Mouse (Mus musculus) limb, embryonic 15.5 days (tissue): ENCODE results near the gene C8b. TPM values are rescaled to one million over a fixed set of nuclear protein-coding genes. Genes with fewer than 3 reads are reported as not detected.

Experiments
- ATAC-seq: fragments of 200-750 bp; cut with Nextera tagmentation; 2 replicates; pipeline ENCODE4 v1.8.0; 2017; ENCODE audit warnings: low read depth, moderate TSS enrichment; ENCODE audit not compliant: insufficient number of reproducible peaks, low FRiP score, low TSS enrichment
- H3K27ac ChIP-seq: fragments of 300-500 bp; sonication (generic); 2 replicates; pipeline ENCODE4 v1.5.1; 2015; ENCODE audit warnings: moderate library complexity, mild to moderate bottlenecking, inconsistent platforms
- H3K27me3 ChIP-seq: fragments of 300-500 bp; sonication (generic); 2 replicates; pipeline ENCODE4 v1.6.1; 2015; ENCODE audit warnings: inconsistent platforms
- H3K36me3 ChIP-seq: fragments of 300-500 bp; sonication (generic); 2 replicates; pipeline ENCODE4 v1.6.1; 2015; ENCODE audit warnings: inconsistent platforms
- H3K4me1 ChIP-seq: fragments of 300-500 bp; sonication (generic); 2 replicates; pipeline ENCODE4 v1.6.1; 2015; ENCODE audit warnings: inconsistent platforms
- H3K4me2 ChIP-seq: fragments of 300-500 bp; sonication (generic); 2 replicates; pipeline ENCODE4 v1.6.1; 2015; ENCODE audit warnings: mild to moderate bottlenecking, inconsistent platforms
- H3K4me3 ChIP-seq: fragments of 300-500 bp; sonication (generic); 2 replicates; pipeline ENCODE4 v1.5.1; 2015; ENCODE audit warnings: mild to moderate bottlenecking, inconsistent platforms
- H3K9ac ChIP-seq: fragments of 300-500 bp; sonication (generic); 2 replicates; pipeline ENCODE4 v1.6.1; 2015; ENCODE audit warnings: inconsistent platforms
- H3K9me3 ChIP-seq: fragments of 300-500 bp; sonication (generic); 2 replicates; pipeline ENCODE4 v1.6.1; 2016; ENCODE audit warnings: inconsistent platforms
- WGBS: fragments of 180-500 bp; shearing (Covaris S2); methylation state at CpG from one replicate; pipeline ENCODE4 v1.1.7; 2015; 5-methylcytosine and 5-hydroxymethylcytosine counted together
- polyA plus RNA-seq: library from polyadenylated mRNA; unstranded; fragments of >200 nt; fragmentation: Nextera tagmentation; extraction: Ambion mirVana; gene quantifications from 2 replicates; pipeline ENCODE4 v1.2.1, GENCODE M21; 2015

Gene C8b
- polyA plus RNA-seq = 0.11 TPM in 1 of 2 replicates, not detected in the other

DNA sequence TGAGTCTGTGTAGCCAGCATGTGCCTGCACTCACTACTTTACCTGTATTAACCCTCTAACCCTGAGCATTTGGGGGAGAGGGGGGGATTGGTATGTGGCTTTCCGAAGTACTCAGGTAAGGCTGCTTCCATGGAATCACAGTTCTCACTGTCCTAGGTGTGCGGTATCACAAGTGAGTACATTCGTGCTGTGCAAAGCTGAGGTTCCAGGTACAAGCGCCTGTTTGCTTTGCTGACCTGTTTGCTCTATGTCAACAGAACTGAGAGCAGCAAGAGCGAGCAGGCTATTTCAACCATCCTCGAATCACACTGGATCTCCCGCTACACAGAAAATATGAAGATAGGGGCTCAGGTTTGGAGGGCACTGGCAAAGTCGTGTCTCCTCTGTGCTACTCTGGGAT, at the start of gene C8b:
Gene C8b (plus strand): TSS at position 253 of the 400 bp plus-strand sequence.
- H3K36me3 ChIP-seq = no peaks in the 10 kb centered on the region
- no peak within 1 kb of the TSS for H3K9ac ChIP-seq
- no peaks in the 10 kb centered on the region for H3K4me1 ChIP-seq
- H3K4me2 ChIP-seq = no peak within 1 kb of the TSS
- H3K27me3 ChIP-seq = no peaks in the 10 kb centered on the region
- no peak within 1 kb of the TSS for H3K27ac ChIP-seq
- ATAC-seq = no peak
- H3K4me3 ChIP-seq = no peak within 1 kb of the TSS
- no peaks in the 10 kb centered on the region for H3K9me3 ChIP-seq
- WGBS = 92% methylated on average over 8 of the region's 8 CpGs

DNA sequence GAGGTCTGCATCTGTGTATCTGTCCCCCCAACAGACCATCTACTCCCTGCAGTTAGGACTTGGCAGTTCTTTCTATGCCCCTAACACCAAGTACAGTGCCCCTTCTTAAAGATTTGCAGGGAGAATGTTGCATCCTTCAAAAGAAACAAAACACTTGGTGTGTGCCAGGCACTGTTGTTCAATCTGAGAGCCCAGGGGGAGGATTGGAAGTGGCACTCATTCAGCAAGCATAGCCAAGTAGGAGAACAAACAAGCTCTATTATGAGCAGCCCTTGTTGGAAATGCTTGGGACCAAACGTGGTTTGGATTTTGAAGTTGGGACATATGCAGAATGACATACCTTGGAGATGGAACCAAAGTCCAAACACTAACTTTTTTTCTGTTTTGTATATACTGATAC, 49.6 kb upstream of the C8b start:
- Histone ChIP-seq H3K9me3 (no peaks in the 10 kb centered on the region), H3K36me3 (no peaks in the 10 kb centered on the region), H3K4me2 (no peak overlapping the region), H3K27ac (no peak overlapping the region), H3K4me3 (no peak overlapping the region), H3K27me3 (peaks cover 36% of the 10 kb centered on the region), H3K9ac (no peak overlapping the region), H3K4me1 (peaks cover 14% of the 10 kb centered on the region)
- ATAC-seq = no peak
- WGBS = 47% methylated on average over 1 of the region's 1 CpGs

DNA sequence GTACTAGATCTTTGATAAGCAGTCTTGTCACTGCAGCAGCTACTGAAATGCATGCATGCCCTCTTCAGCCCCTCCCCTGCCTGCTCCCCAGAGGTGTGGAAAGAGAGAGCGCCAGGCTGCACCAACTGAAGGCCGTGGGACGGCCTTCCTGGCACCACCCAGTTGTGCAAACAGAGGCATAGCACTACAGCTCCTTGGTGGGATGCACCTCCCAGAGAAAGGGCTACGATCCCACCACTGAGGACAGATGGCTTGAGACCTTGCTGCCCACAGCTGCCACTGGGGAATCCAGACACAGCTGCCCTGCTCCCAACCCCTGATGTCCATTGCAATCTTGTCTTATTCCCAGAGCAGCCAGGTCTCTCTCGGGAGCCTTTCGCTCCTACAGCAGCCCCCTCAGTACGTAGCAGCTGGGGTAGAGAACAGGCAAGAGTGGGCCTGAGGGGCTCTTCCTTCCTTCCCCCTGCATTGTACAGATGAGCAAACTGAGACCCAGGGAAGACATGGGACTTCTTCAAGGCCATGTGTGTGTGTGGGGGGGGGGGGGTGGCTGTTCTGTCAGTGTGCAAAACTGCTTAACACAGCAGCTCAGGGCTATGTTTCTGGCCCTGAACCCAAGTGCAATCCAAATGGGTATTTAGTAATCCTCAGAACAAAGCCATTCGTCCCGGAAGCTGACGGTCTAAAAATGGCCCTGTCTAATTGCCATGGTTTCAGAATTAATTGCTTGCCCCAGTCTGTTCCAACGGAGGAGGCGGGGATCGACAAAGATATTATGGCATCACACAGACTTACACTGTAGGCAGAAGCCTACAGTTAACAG, 46.9 kb upstream of the C8b start:
- no peak for ATAC-seq

DNA sequence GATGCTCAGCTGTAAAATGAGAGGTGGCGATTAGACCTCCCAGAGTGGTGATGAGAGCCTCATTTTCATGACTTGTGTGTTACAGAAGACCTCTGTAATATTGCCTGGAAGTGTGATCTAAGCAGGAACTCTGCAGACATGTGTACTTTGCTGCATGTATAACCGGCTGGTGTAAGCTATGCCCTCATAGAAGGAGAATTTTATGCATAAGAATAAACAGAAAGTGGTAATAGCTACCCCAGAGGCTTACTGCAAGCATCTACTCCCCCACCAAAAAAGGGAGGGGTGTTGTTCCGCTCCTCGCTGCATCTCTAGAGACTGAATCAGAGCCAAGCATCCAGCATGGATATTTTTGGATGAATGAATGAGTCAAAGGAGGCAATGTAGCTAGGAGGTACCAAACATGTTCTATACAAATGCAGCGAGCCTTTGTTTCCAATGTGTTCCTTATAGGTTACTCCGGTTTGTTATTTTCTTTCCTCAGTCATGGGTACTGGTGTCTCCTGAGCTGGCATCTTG, 42.5 kb upstream of the C8b start:
- Histone ChIP-seq H3K27ac (no peak overlapping the region), H3K9ac (no peak overlapping the region), H3K27me3 (peaks cover 20% of the 10 kb centered on the region), H3K36me3 (no peaks in the 10 kb centered on the region), H3K9me3 (no peaks in the 10 kb centered on the region), H3K4me2 (no peak overlapping the region), H3K4me3 (no peak overlapping the region), H3K4me1 (peaks cover 14% of the 10 kb centered on the region)
- WGBS = 53% methylated on average over 6 of the region's 6 CpGs
- no peak for ATAC-seq

More for the DNA sequence above, 46.9 kb upstream of the C8b start:
- Histone ChIP-seq H3K36me3 (no peaks in the 10 kb centered on the region), H3K27me3 (peaks cover 40% of the 10 kb centered on the region), H3K9me3 (no peaks in the 10 kb centered on the region), H3K4me1 (peaks cover 22% of the 10 kb centered on the region), H3K9ac (no peak overlapping the region), H3K4me2 (no peak overlapping the region), H3K4me3 (no peak overlapping the region), H3K27ac (no peak overlapping the region)
- WGBS = 59% methylated on average over 13 of the region's 13 CpGs

DNA sequence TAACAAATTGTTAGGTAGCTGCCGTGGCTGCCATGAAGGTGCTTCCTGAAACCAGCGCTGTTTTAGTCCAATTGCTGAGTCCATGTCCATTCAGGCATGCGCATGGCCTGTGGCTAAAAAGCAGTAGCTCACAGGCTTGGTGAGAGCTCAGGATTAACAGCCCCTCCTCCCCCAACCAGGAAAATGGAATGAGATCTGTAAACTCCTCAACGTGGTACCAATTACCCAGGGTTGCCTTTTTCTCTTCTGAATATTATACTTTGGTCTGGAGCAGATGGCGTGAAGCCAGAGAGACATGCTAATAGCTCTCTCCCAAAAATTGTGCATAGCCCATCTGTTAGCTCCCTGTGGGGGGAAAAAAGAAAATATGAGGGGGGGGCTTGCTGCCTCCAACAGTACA, 41.9 kb upstream of the C8b start:
- WGBS = 14% methylated on average over 5 of the region's 5 CpGs
- no peak for ATAC-seq
- H3K27ac ChIP-seq = no peak overlapping the region

DNA sequence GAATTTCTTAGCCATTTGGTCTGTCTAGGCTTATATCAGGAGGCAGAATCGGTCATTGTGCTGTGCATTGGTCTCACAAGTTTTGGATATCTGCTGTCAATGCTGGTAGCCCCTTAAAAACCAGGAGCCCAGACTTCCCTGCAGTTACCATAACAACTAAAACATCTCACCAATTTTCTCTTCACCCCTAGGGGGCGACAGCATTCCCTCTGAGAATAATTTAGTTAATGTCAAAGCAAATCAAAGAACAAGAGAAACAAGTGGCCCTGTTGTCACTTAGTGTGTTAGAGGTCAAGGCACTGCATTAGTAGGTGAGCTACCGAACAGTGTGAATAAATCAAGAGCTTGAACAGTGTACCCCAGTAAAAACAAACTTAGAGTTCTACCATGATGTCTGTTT, 40.4 kb upstream of the C8b start:
- Histone ChIP-seq H3K9me3 (no peaks in the 10 kb centered on the region), H3K4me1 (peaks cover 14% of the 10 kb centered on the region), H3K9ac (no peak overlapping the region), H3K4me2 (no peak overlapping the region), H3K27me3 (0 out of 2 replicates have a peak, but pooled peaks cover 5% of the 10 kb centered on the region), H3K4me3 (no peak overlapping the region), H3K36me3 (no peaks in the 10 kb centered on the region), H3K27ac (no peak overlapping the region)
- ATAC-seq = no peak
- 57% methylated on average over 3 of the region's 3 CpGs for WGBS

More for the DNA sequence above, 41.9 kb upstream of the C8b start:
- Histone ChIP-seq H3K4me1 (peaks cover 14% of the 10 kb centered on the region), H3K4me2 (no peak overlapping the region), H3K9ac (no peak overlapping the region), H3K36me3 (no peaks in the 10 kb centered on the region), H3K27me3 (peaks cover 14% of the 10 kb centered on the region; the same call in 1 of the 2 replicates), H3K4me3 (no peak overlapping the region), H3K9me3 (no peaks in the 10 kb centered on the region)

DNA sequence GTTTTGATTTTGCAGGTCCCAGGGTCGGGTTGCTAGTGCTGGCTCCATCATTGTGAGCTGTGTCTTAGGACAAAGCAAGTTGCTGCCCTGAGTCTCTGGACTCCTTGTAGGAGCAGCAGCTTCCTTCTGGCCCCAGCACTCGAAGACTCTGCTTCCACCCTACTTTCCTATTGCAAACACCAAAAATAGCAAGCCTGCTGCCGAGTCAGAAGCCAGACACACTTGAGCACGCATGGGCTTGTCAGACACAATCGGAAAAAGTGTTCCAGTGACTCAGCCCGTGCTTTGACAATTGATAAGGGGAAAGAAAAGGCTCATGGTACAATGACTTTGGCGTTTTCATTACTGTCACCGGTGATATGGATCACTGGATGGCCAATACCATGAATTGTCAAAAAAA, 36.9 kb upstream of the C8b start:
- WGBS = 69% methylated on average over 8 of the region's 8 CpGs
- Histone ChIP-seq H3K9ac (no peak overlapping the region), H3K27ac (no peak overlapping the region), H3K4me1 (peaks cover 6% of the 10 kb centered on the region), H3K36me3 (no peaks in the 10 kb centered on the region), H3K4me3 (no peak overlapping the region), H3K9me3 (no peaks in the 10 kb centered on the region), H3K4me2 (no peak overlapping the region), H3K27me3 (no peaks in the 10 kb centered on the region)
- no peak for ATAC-seq

DNA sequence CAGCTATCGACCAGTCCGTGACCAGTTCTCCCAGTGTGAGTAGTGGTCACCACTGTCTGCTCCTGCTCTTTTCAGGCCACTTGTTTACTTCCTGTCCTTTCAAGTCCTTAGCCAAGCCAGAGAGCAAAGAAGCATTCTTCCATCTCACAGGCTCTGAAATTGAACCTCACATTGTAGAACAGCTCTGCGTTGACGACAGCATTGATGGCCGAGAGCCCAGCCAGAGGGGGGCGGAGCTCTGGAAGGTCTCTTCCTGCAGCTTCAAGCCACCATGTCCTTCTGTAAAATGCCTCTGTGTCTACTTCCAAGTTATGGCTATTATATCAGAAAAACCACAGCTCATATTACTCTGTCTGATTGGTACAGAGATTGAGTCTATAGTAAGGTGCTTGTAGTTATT, 19.6 kb upstream of the C8b start:
- H3K4me2 ChIP-seq = no peak overlapping the region
- H3K9me3 ChIP-seq = no peaks in the 10 kb centered on the region
- ATAC-seq = no peak
- no peak overlapping the region for H3K9ac ChIP-seq
- no peak overlapping the region for H3K27ac ChIP-seq
- H3K4me3 ChIP-seq = no peak overlapping the region
- 51% methylated on average over 6 of the region's 6 CpGs for WGBS
- no peaks in the 10 kb centered on the region for H3K27me3 ChIP-seq
- no peaks in the 10 kb centered on the region for H3K36me3 ChIP-seq
- no peaks in the 10 kb centered on the region for H3K4me1 ChIP-seq

DNA sequence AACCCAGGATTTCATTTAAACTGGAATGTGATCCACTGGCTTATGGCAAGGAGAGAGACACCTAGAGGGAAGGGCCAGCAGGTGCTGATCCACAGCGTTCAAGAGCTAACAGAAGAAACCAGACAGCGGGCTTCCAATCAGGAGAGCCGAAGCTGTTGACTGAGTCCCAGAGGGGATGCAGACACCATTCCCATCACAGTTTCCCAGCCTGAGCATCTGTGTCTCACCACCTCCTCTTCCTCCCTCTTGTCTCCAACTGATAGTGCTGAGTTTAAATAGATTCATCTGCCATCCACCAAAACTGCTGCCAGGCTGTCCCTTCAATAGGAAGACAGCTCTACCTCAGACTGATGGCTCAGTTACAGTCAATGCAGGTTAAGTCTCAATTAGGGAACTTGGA, 12.0 kb upstream of the C8b start:
- Histone ChIP-seq H3K4me3 (no peak overlapping the region), H3K27me3 (0 out of 2 replicates have a peak, but pooled peaks cover 4% of the 10 kb centered on the region), H3K9me3 (no peaks in the 10 kb centered on the region), H3K27ac (no peak overlapping the region), H3K4me1 (no peaks in the 10 kb centered on the region), H3K4me2 (no peak overlapping the region), H3K36me3 (no peaks in the 10 kb centered on the region), H3K9ac (no peak overlapping the region)
- 81% methylated on average over 3 of the region's 3 CpGs for WGBS
- ATAC-seq = no peak

DNA sequence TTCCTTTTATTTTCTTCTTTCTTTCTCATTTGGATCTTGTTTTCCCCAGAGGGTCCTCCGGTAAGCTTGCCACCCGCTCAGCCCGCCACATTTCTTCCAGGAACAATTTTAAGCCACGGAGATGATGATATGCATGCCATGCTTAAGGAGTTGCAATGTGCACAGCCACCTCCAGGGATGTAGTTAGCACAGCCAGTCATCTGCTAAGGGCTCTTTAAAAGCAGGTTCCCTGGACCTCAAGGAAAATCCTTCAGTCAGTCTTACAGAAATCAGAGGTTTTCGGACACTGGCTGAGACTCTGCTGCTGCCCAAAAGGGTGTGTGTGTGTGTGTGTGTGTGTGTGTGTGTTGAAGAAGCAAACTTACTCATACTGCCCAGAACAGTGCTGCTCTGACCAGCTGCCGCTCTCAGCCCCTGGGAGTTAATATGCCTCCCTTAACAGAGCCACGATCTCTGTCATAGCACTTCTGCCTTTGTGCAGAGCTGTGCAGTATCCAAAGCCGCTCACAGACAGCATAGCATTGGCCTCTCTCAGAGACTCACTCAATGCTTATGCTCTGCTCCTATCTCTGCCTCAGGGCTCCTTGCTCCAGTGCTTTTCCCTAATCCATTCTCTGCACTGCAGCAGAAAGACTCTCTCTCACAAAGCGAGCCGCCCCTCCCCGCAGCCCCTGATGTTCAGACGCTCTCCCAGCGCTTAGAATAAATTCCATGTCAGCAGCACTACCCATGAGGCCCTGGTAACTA, 5.1 kb upstream of the C8b start:
- Histone ChIP-seq H3K4me1 (no peaks in the 10 kb centered on the region), H3K36me3 (no peaks in the 10 kb centered on the region), H3K27ac (no peak overlapping the region), H3K4me2 (no peak overlapping the region), H3K4me3 (no peak overlapping the region), H3K9ac (no peak overlapping the region), H3K9me3 (no peaks in the 10 kb centered on the region), H3K27me3 (no peaks in the 10 kb centered on the region)
- no peak for ATAC-seq
- 79% methylated on average over 13 of the region's 13 CpGs for WGBS

DNA sequence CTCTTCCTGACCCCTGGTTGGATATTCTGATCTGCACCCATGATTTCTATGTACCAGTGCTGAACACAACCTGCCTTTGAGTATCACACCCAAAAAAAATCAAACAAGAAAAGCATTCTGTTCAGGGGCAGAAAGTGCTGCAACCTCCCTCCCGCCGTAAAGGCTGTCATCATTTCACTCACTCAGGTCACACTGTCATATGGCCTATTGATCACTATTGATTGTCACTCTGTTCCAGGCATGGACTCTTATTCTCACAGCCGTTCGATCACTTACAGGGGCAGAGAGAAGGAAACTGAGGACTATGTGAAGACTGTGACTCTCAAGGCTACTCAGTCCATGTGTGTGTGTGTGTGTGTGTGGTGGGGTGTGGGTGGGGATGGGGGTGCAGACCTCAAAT, 2.1 kb downstream of the C8b start:
- no peaks in the 10 kb centered on the region for H3K4me1 ChIP-seq
- H3K36me3 ChIP-seq = no peaks in the 10 kb centered on the region
- no peak for ATAC-seq
- H3K9me3 ChIP-seq = no peaks in the 10 kb centered on the region
- no peak overlapping the region for H3K4me2 ChIP-seq
- no peaks in the 10 kb centered on the region for H3K27me3 ChIP-seq
- no peak overlapping the region for H3K27ac ChIP-seq
- H3K9ac ChIP-seq = no peak overlapping the region
- 90% methylated on average over 4 of the region's 4 CpGs for WGBS
- H3K4me3 ChIP-seq = no peak overlapping the region

DNA sequence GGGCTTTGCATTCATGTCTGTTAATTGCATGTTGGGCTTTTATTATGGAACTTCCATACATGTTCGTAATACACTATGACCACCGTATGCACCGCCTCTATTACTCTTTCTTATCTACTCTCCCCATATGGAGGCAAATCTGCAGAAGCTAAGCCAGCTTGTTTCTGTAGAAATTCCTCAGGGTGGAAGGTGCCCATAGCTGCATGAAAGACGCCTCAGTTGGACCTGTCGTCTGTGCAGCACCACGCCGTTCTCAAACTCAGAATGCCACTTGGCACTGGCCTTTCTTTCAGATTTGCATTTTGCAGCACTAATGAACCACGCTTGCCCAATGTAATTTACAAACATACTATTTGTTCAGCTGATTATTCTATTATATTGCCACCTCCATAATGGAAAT, 3.5 kb downstream of the C8b start:
- Histone ChIP-seq H3K27me3 (no peaks in the 10 kb centered on the region), H3K4me2 (no peak overlapping the region), H3K36me3 (no peaks in the 10 kb centered on the region), H3K4me3 (no peak overlapping the region), H3K9me3 (no peaks in the 10 kb centered on the region), H3K9ac (no peak overlapping the region), H3K4me1 (no peaks in the 10 kb centered on the region), H3K27ac (no peak overlapping the region)
- 82% methylated on average over 8 of the region's 8 CpGs for WGBS
- ATAC-seq = no peak
